Mouse (Mus musculus) CH12.LX (cell line): Measurements from ENCODE around the gene Smpd1.

Source experiments
- CHD1 ChIP-seq: IDR thresholded peaks from 2 replicates; pipeline ENCODE4 v1.6.1; 2012; ENCODE audit warnings: low read depth, low read length, improper control_type of control experiment, inconsistent platforms
- CHD2 ChIP-seq: IDR thresholded peaks from 2 replicates; pipeline ENCODE4 v1.6.1; 2011; ENCODE audit warnings: low read length, improper control_type of control experiment

- TF ChIP-seq CHD2 = no peak
- no peak for TF ChIP-seq CHD1
Measured at GRCm38 (mm10) chr7:105519771-105520170, 34.4 kb upstream of the Smpd1 start.
